Mouse (Mus musculus) limb, embryonic 11.5 days (tissue): ENCODE measurements around the gene Kctd19. TPM values are rescaled to one million over a fixed set of nuclear protein-coding genes. Genes with fewer than 3 reads are reported as not detected.
A peak's percentile ranks its signal among the peaks of the same experiment; 100 is the strongest.

Experiments
- ATAC-seq: fragments of 200-750 bp; cut with Nextera tagmentation; 2 replicates; pipeline ENCODE4 v1.8.0; 2017; ENCODE audit warnings: low read depth; ENCODE audit not compliant: insufficient number of reproducible peaks, low FRiP score, low TSS enrichment
- DNase-seq: peaks from one replicate; pipeline ENCODE4 v3.0.0-alpha.2; 2015; ENCODE audit warnings: low spot score
- H3K27ac ChIP-seq: fragments of 300-500 bp; sonication (generic); replicated peaks from 2 replicates; pipeline ENCODE4 v1.5.1; 2014; ENCODE audit warnings: low read depth, mild to moderate bottlenecking, low read length
- H3K27me3 ChIP-seq: fragments of 300-500 bp; sonication (generic); 2 replicates; pipeline ENCODE4 v1.6.1; 2014; ENCODE audit warnings: mild to moderate bottlenecking, low read length, mixed read lengths; ENCODE audit not compliant: control insufficient read depth, insufficient read depth
- H3K36me3 ChIP-seq: fragments of 300-500 bp; sonication (generic); 2 replicates; pipeline ENCODE4 v1.6.1; 2014; ENCODE audit warnings: mild to moderate bottlenecking, low read length, moderate library complexity, mixed read lengths; ENCODE audit not compliant: control insufficient read depth, insufficient read depth
- H3K4me1 ChIP-seq: fragments of 300-500 bp; sonication (generic); 2 replicates; pipeline ENCODE4 v1.6.1; 2014; ENCODE audit warnings: low read length, mixed read lengths; ENCODE audit not compliant: control insufficient read depth, insufficient read depth
- H3K4me2 ChIP-seq: fragments of 300-500 bp; sonication (generic); 2 replicates; pipeline ENCODE4 v1.6.1; 2014; ENCODE audit warnings: low read depth, mild to moderate bottlenecking, moderate library complexity; ENCODE audit not compliant: severe bottlenecking
- H3K4me3 ChIP-seq: fragments of 300-500 bp; sonication (generic); 2 replicates; pipeline ENCODE4 v1.5.1; 2014; ENCODE audit warnings: low read depth, low read length
- H3K9ac ChIP-seq: fragments of 300-500 bp; sonication (generic); 2 replicates; pipeline ENCODE4 v1.6.1; 2014; ENCODE audit warnings: mild to moderate bottlenecking, low read length
- H3K9me3 ChIP-seq: fragments of 300-500 bp; sonication (generic); 2 replicates; pipeline ENCODE4 v1.6.1; 2016; ENCODE audit warnings: low read length; ENCODE audit not compliant: control insufficient read depth
- WGBS: fragments of 180-500 bp; shearing (Covaris S2); extraction: QIAGEN DNeasy Blood & Tissue Kit; methylation state at CpG from one replicate; pipeline ENCODE4 v1.1.7; 2014; 5-methylcytosine and 5-hydroxymethylcytosine counted together
- polyA plus RNA-seq: library from polyadenylated mRNA; unstranded; fragments of >200 nt; fragmentation: Nextera tagmentation; extraction: Ambion mirVana; gene quantifications from 2 replicates; pipeline ENCODE4 v1.2.1, GENCODE M21; 2014

The Kctd19 gene
- polyA plus RNA-seq, 1 experiment from 2014 or later, result not detected

DNA sequence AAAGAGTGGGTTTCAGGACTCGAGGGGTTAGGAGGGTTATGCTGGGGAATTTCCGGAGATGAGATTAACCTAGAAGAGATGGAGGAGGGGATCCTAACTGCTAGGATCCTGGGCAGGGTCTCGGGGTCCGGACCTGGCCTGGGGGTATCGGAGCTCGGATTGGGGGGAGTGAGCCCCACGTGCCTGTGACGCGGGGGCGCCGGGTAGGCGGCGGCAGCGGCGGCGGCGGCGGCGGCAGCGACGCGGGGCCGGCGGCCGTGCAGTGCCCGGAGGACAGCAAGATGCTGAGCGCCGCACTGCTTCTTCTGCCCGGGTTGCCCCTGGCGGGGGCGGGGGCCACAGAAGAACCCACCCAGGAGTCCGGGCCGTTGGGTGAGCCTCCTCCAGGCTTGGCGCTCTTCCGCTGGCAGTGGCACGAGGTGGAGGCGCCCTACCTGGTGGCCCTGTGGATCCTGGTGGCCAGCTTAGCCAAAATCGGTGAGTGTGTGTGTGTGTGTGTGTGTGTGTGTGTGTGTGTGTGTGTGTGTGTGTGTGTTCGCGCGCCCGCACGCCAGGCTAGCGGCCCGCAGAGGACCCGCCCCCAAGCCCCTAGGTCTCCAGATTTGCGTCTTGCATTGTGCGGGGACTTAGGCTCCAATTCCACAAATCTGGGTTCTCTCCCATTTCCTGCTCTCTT, 64.1 kb downstream of the Kctd19 start:
- peak; percentile 71 for DNase-seq
- no peaks in the 10 kb centered on the region for H3K27me3 ChIP-seq
- H3K4me2 ChIP-seq, result peak overlapping the region; percentile 98
- H3K27ac ChIP-seq, result no peak overlapping the region; the same call in 1 of the 2 replicates
- WGBS, result under 1% methylated on average over 47 of the region's 48 CpGs
- H3K9me3 ChIP-seq, result no peaks in the 10 kb centered on the region
- H3K4me1 ChIP-seq, result peaks cover 19% of the 10 kb centered on the region
- ATAC-seq, result peak; percentile 18; the same call in 1 of the 2 replicates
- H3K9ac ChIP-seq, result peak overlapping the region; percentile 74
- H3K4me3 ChIP-seq, result peak overlapping the region; percentile 67
- H3K36me3 ChIP-seq, result no peaks in the 10 kb centered on the region

DNA sequence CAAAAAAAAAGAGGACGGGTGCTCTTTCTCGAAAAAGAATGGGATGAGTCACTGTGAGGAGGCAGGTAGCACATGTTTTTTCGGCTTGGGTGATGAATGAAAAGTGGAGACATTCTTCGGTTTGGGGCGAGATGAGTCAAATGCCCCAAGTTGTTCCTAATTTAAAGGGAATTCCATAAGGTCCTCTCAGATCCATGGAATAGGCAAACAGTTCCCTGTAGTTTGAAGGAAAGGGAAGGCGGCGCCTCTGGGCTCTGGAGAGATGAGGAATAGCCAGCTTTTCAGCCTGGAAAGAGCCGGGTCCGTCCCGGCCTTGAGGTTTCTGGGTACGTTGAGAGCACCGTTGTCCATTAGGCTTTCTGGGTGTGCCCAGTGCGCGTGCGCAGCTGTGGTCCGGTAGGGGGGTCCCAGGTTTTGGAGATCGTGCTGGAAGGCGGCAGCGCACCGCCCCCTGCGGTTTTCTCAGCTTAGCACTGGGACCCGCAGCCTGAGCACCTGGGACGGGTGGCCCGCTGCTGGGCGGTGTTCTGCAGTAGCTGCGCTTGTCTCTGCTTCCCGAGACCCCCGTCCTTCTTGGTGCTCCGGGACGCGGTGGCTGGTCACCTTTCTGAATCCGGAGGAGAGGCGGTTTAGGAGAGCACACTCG, 64.7 kb downstream of the Kctd19 start, which contains the start of gene Slc9a5:
Gene Slc9a5 (plus strand): TSS at position 394 of the 646 bp plus-strand sequence.
- Histone ChIP-seq H3K9me3 (no peaks in the 10 kb centered on the region), H3K36me3 (no peaks in the 10 kb centered on the region), H3K4me2 (peak within 1 kb of the TSS; percentile 98), H3K4me1 (peaks cover 19% of the 10 kb centered on the region), H3K27ac (peak within 1 kb of the TSS; percentile 63), H3K4me3 (peak within 1 kb of the TSS; percentile 67), H3K27me3 (no peaks in the 10 kb centered on the region), H3K9ac (peak within 1 kb of the TSS; percentile 75)
- under 1% methylated on average over 34 of the region's 34 CpGs for WGBS
- peak; percentile 88 for DNase-seq
- 0 out of 2 replicates have a peak, but pooled peaks have one; percentile 2 for ATAC-seq

DNA sequence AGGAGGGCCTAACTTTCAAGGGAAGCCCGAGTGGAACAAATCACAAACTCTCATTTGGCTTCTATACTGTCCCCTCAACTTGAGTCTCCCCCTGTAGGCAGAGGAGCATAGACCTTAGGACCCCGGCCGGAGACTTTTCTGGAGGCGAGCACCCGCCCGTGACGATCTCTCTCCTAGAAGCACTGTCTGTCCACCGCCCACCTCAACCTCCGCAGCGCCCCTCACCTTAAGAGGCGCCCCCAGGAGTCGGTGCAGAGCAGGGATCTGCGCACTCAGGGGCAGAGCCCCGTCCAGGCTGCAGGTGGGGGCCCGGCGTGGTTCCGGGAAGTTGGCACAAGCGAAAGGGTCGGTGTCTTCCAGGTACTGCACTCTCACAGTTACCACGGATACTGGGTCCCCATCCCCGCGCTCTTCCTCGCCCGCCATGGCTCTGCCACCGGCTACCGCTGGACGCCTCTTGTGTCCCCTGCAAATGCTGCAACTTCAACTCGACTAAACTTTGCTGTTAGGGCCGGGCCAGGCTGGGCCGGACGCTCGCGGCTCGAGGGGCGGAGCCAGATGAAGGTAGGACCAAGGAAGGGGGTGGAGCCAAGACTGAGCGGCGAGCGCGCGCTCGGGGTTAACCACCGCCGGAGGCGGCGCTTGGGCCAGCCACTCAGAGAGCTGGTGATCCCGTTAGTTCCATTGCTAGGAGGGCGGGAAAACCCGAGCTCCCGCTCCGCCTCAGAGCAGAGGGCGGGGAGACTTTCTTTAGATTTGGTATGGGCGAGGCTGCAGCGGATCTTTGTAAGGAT, 65.7 kb downstream of the Kctd19 start, which contains the start of gene Fhod1:
Gene Fhod1 (minus strand): TSS at position 526 of the 794 bp plus-strand sequence.
- peaks cover 19% of the 10 kb centered on the region for H3K4me1 ChIP-seq
- H3K9me3 ChIP-seq, result no peaks in the 10 kb centered on the region
- H3K27ac ChIP-seq, result peak within 1 kb of the TSS; percentile 63
- H3K9ac ChIP-seq, result peak within 1 kb of the TSS; percentile 75
- H3K36me3 ChIP-seq, result no peaks in the 10 kb centered on the region
- peak within 1 kb of the TSS; percentile 98 for H3K4me2 ChIP-seq
- no peaks in the 10 kb centered on the region for H3K27me3 ChIP-seq
- WGBS, result under 1% methylated on average over 53 of the region's 53 CpGs
- DNase-seq, result peak; percentile 96
- ATAC-seq, result peak; percentile 88
- peak within 1 kb of the TSS; percentile 67 for H3K4me3 ChIP-seq

- H3K4me1 ChIP-seq, result peaks cover 19% of the 10 kb centered on the region
Measured at GRCm38 (mm10) chr8:105346611-105347427, 66.5 kb downstream of the Kctd19 start.

GRCm38 (mm10) chr8:105345061-105345975, 68.0 kb downstream of the Kctd19 start:
- no peaks in the 10 kb centered on the region for H3K9me3 ChIP-seq
- H3K4me2 ChIP-seq, result no peak overlapping the region
- no peaks in the 10 kb centered on the region for H3K27me3 ChIP-seq
- H3K9ac ChIP-seq, result no peak overlapping the region
- DNase-seq (no peak), ATAC-seq (no peak)
- H3K4me1 ChIP-seq, result peaks cover 19% of the 10 kb centered on the region
- no peaks in the 10 kb centered on the region for H3K36me3 ChIP-seq
- H3K27ac ChIP-seq, result no peak overlapping the region
- no peak overlapping the region for H3K4me3 ChIP-seq
- WGBS, result 68% methylated on average over 7 of the region's 7 CpGs

More at GRCm38 (mm10) chr8:105346611-105347427, 66.5 kb downstream of the Kctd19 start:
- H3K36me3 ChIP-seq, result no peaks in the 10 kb centered on the region
- ATAC-seq (peak; percentile 10), DNase-seq (peak; percentile 66)
- peak overlapping the region; percentile 98 for H3K4me2 ChIP-seq
- no peaks in the 10 kb centered on the region for H3K27me3 ChIP-seq
- H3K4me3 ChIP-seq, result peak overlapping the region; percentile 67
- H3K9me3 ChIP-seq, result no peaks in the 10 kb centered on the region
- H3K9ac ChIP-seq, result peak overlapping the region; percentile 64
- under 1% methylated on average over 34 of the region's 34 CpGs for WGBS
- H3K27ac ChIP-seq, result peak overlapping the region; percentile 37; the same call in 1 of the 2 replicates

DNA sequence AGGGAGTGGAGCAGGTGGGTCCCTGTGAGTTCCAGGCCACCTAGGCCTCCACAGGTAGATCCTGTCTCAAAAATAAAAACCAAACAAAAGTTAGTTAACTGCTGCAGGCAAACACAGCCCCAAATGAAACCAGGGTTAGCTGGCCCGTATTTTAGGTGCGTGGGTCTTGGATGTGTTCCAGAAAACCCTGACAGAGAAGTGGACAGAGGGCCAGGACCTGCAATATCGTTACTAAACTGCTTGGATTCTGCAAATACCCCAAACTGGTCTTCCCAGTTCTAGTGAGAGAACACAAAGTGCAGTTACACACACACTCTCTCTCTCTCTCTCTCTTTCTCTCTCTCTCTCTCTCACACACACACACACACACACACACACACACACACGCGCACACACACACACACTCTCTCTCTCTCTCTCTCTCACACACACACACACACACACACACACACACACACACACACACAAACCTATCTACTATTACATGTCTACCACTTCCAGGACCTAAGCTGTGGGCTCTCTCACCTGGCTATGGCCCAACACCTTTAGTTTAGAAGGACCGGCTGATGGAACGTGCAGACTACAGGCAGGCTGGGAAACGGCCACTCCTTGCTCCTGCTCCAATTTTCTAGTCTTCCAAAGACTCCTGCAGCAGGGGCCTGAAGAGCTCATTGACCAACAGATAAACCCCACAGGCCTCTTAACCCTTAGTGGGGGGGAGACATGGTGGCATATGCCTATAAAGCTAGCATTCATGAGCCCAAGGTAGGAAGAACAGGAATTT, 69.3 kb downstream of the Kctd19 start:
- Histone ChIP-seq H3K9ac (no peak overlapping the region), H3K4me2 (no peak overlapping the region), H3K9me3 (no peaks in the 10 kb centered on the region), H3K27ac (no peak overlapping the region), H3K4me1 (peaks cover 12% of the 10 kb centered on the region), H3K4me3 (no peak overlapping the region), H3K36me3 (no peaks in the 10 kb centered on the region), H3K27me3 (no peaks in the 10 kb centered on the region)
- DNase-seq (no peak), ATAC-seq (no peak)
- 83% methylated on average over 6 of the region's 8 CpGs for WGBS

DNA sequence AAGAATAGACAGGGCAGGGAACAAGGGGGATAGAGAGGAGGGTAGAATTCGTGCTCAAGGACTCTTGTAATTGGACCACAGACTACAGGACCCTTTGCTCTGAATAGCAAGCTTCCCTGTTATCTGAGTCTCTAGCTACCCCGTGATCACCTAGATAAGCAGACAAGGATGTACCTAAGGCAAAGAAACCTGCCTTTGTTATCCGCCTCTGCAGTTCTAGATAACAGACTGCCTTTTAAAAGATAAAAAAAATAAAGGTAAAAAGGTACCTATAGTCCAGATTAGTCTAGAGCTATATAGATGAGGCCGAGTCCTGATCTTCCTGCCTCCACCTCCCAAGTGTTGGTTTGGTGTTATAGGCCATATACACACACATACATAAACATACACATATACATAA, 70.5 kb downstream of the Kctd19 start:
- WGBS, result 85% methylated on average over 4 of the region's 4 CpGs

More for the DNA sequence above, 70.5 kb downstream of the Kctd19 start:
- ATAC-seq, result no peak
- Histone ChIP-seq H3K9ac (no peak overlapping the region), H3K27me3 (no peaks in the 10 kb centered on the region), H3K27ac (no peak overlapping the region), H3K4me2 (no peak overlapping the region), H3K9me3 (no peaks in the 10 kb centered on the region), H3K4me3 (no peak overlapping the region), H3K36me3 (no peaks in the 10 kb centered on the region), H3K4me1 (peaks cover 12% of the 10 kb centered on the region)
- no peak for DNase-seq
